ENCODE assay signal across 14 mouse cellular contexts in genomic region chr1:156046688-156047087, GRCm38 (mm10). TPM values are rescaled to one million over a fixed set of nuclear protein-coding genes. Genes with fewer than 3 reads are reported as not detected.
DNase-seq lines count a peak whose midpoint lies in the region; ATAC-seq and TF ChIP-seq lines count a peak whose summit lies in the region.
"Had no signal": no experiment of that assay in that cellular context is flagged by ENCODE, and none has a peak within 500 bp of the region (broad histone marks: within the 10 kb centered on the region; RNA-seq: fewer than 3 reads in every experiment).

No protein-coding gene starts in this region.

- H3K9ac ChIP-seq in midbrain, embryonic 14.5 days (replicated peaks; ENCODE audit: low read length): no peak overlapping the region
- no peak overlapping the region for H3K9ac ChIP-seq in intestine, embryonic 16.5 days (ENCODE audit: low read depth, low read length)
- H3K9ac ChIP-seq: forebrain, embryonic 13.5 days; liver, embryonic 14.5 days; midbrain, embryonic 12.5 days had no signal

- H3K9me3 ChIP-seq in midbrain, embryonic 14.5 days (ENCODE audit: control insufficient read depth, low read length): no peaks in the 10 kb centered on the region
- no peaks in the 10 kb centered on the region for H3K9me3 ChIP-seq in midbrain, embryonic 10.5 days (replicated peaks)
- H3K9me3 ChIP-seq in hindbrain, embryonic 10.5 days: no peaks in the 10 kb centered on the region
- no peaks in the 10 kb centered on the region for H3K9me3 ChIP-seq in intestine, embryonic 16.5 days (ENCODE audit: control insufficient read depth, low read length)
- H3K9me3 ChIP-seq: forebrain, embryonic 13.5 days; heart, embryonic 10.5 days; midbrain, embryonic 12.5 days had no signal

- no peak overlapping the region for H3K4me2 ChIP-seq in midbrain, embryonic 14.5 days (ENCODE audit: low read length)
- no peak overlapping the region for H3K4me2 ChIP-seq in intestine, embryonic 16.5 days (ENCODE audit: low read depth, low read length)
- H3K4me2 ChIP-seq: forebrain, embryonic 13.5 days; midbrain, embryonic 12.5 days had no signal

- H3K27me3 ChIP-seq in midbrain, embryonic 14.5 days (ENCODE audit: control insufficient read depth, insufficient read depth, low read length): no peaks in the 10 kb centered on the region
- H3K27me3 ChIP-seq in midbrain, embryonic 10.5 days (ENCODE audit: low read depth, poor library complexity, severe bottlenecking): no peaks in the 10 kb centered on the region
- no peaks in the 10 kb centered on the region for H3K27me3 ChIP-seq in kidney, adult 2 months (replicated peaks; ENCODE audit: control insufficient read depth, insufficient read depth, low read length)
- H3K27me3 ChIP-seq in splenic B cell, adult 2 months (ENCODE audit: control insufficient read depth, insufficient read depth, low read length, poor library complexity, severe bottlenecking): no peaks in the 10 kb centered on the region
- no peaks in the 10 kb centered on the region for H3K27me3 ChIP-seq in hindbrain, embryonic 10.5 days (ENCODE audit: insufficient read depth, poor library complexity, severe bottlenecking)
- H3K27me3 ChIP-seq in intestine, embryonic 16.5 days (replicated peaks; ENCODE audit: control insufficient read depth, insufficient read depth, low read length): no peaks in the 10 kb centered on the region
- H3K27me3 ChIP-seq: forebrain, embryonic 13.5 days; midbrain, embryonic 12.5 days had no signal

- WGBS in midbrain, embryonic 14.5 days: 88% methylated on average over 3 of the region's 3 CpGs
- WGBS in midbrain, embryonic 10.5 days: 90% methylated on average over 3 of the region's 3 CpGs
- 37% methylated on average over 3 of the region's 3 CpGs for WGBS in kidney, adult 2 months
- WGBS in hindbrain, embryonic 10.5 days: 90% methylated on average over 3 of the region's 3 CpGs
- WGBS in intestine, embryonic 16.5 days: 83% methylated on average over 3 of the region's 3 CpGs

- ATAC-seq in midbrain, embryonic 14.5 days (ENCODE audit: low FRiP score, low TSS enrichment): no peak
- ATAC-seq in intestine, embryonic 16.5 days: no peak
- ATAC-seq: forebrain, embryonic 13.5 days; hindbrain, embryonic 16.5 days had no signal

- no peak for TF ChIP-seq CTCF in kidney, adult 2 months (conservative IDR thresholded peaks at IDR 0.05; ENCODE audit: insufficient read depth, insufficient read length, low read depth, low read length)

- no peak overlapping the region for H3K27ac ChIP-seq in midbrain, embryonic 14.5 days (replicated peaks; ENCODE audit: low read depth, low read length)
- no peak overlapping the region for H3K27ac ChIP-seq in midbrain, embryonic 10.5 days (replicated peaks)
- H3K27ac ChIP-seq in kidney, adult 2 months (ENCODE audit: insufficient read depth, low read depth, low read length): 0 out of 2 replicates have a peak overlapping the region, but pooled peaks have one; percentile 30
- H3K27ac ChIP-seq in hindbrain, embryonic 10.5 days: no peak overlapping the region
- no peak overlapping the region for H3K27ac ChIP-seq in intestine, embryonic 16.5 days (ENCODE audit: low read length)
- H3K27ac ChIP-seq: forebrain, embryonic 13.5 days; heart, embryonic 10.5 days; liver, embryonic 14.5 days; midbrain, embryonic 12.5 days had no signal

- no peak overlapping the region for H3K4me3 ChIP-seq in midbrain, embryonic 14.5 days (replicated peaks; ENCODE audit: low read depth, low read length)
- H3K4me3 ChIP-seq in midbrain, embryonic 10.5 days: no peak overlapping the region
- no peak overlapping the region for H3K4me3 ChIP-seq in kidney, adult 2 months (ENCODE audit: insufficient read depth, low read depth, low read length)
- H3K4me3 ChIP-seq in hindbrain, embryonic 10.5 days: no peak overlapping the region
- H3K4me3 ChIP-seq in intestine, embryonic 16.5 days (ENCODE audit: low read length): no peak overlapping the region
- H3K4me3 ChIP-seq: forebrain, embryonic 13.5 days; heart, embryonic 10.5 days; midbrain, embryonic 12.5 days had no signal

- TF ChIP-seq POLR2A in kidney, adult 2 months (IDR thresholded peaks at IDR 0.05; ENCODE audit: low read depth, low read length): no peak

- peaks cover 33% of the 10 kb centered on the region for H3K36me3 ChIP-seq in midbrain, embryonic 14.5 days (ENCODE audit: control insufficient read depth, insufficient read depth, low read length)
- H3K36me3 ChIP-seq in midbrain, embryonic 10.5 days: peaks cover 88% of the 10 kb centered on the region
- H3K36me3 ChIP-seq in kidney, adult 2 months (ENCODE audit: control insufficient read depth, insufficient read depth, low read length): peaks cover 5% of the 10 kb centered on the region
- H3K36me3 ChIP-seq in splenic B cell, adult 2 months (ENCODE audit: control insufficient read depth, insufficient read depth, low read length, poor library complexity, severe bottlenecking): peaks cover 10% of the 10 kb centered on the region; the same call in 1 of the 2 replicates
- H3K36me3 ChIP-seq in hindbrain, embryonic 10.5 days: peaks cover 83% of the 10 kb centered on the region
- H3K36me3 ChIP-seq in intestine, embryonic 16.5 days (ENCODE audit: control insufficient read depth, insufficient read depth, low read length): peaks cover 10% of the 10 kb centered on the region

- H3K4me1 ChIP-seq in midbrain, embryonic 14.5 days (ENCODE audit: control insufficient read depth, insufficient read depth, low read length): peaks cover 9% of the 10 kb centered on the region
- peaks cover 16% of the 10 kb centered on the region for H3K4me1 ChIP-seq in midbrain, embryonic 10.5 days
- peaks cover 29% of the 10 kb centered on the region; the same call in 1 of the 2 replicates for H3K4me1 ChIP-seq in kidney, adult 2 months (ENCODE audit: control insufficient read depth, insufficient read depth, low read length)
- peaks cover 15% of the 10 kb centered on the region for H3K4me1 ChIP-seq in hindbrain, embryonic 10.5 days (replicated peaks)
- H3K4me1 ChIP-seq in intestine, embryonic 16.5 days (ENCODE audit: control insufficient read depth, insufficient read depth, low read length): peaks cover 24% of the 10 kb centered on the region

- DNase-seq in midbrain, embryonic 14.5 days: peak; percentile 4
- DNase-seq in midbrain, embryonic 10.5 days (ENCODE audit: low spot score): no peak
- DNase-seq in cerebellum, postnatal 10 days: peak; percentile 79 to 80
- peak; percentile 79 for DNase-seq in kidney, adult 2 months
- peak; percentile 37 for DNase-seq in splenic B cell, adult 2 months (ENCODE audit: low read depth, low spot score)
- no peak for DNase-seq in hindbrain, embryonic 10.5 days (ENCODE audit: low spot score)
- DNase-seq: right cerebral cortex, postnatal 4 days; thymus, adult 2 months had no signal

RNA-seq across cellular contexts. Expression of gene Tor1aip1, which starts 10.4 kb away (rescaled TPM):
- 19.0 and 21.5 TPM in 2 replicates for polyA plus RNA-seq in midbrain, embryonic 14.5 days (2014; fragmentation: Nextera tagmentation; extraction: Ambion mirVana)
- polyA plus RNA-seq in midbrain, embryonic 10.5 days (2016; fragmentation: Nextera tagmentation; extraction: Ambion mirVana): 41.3 and 41.5 TPM in 2 replicates
- 32.5 and 35.3 TPM in 2 replicates for polyA plus RNA-seq in kidney, adult 2 months (2012; rRNA removed)
- 34.5 and 41.9 TPM in 2 replicates for polyA plus RNA-seq in hindbrain, embryonic 10.5 days (2016; fragmentation: Nextera tagmentation; extraction: Ambion mirVana)
- polyA plus RNA-seq in intestine, embryonic 16.5 days (2015; fragmentation: Nextera tagmentation; extraction: Ambion mirVana): 30.5 and 32.8 TPM in 2 replicates

RNA-seq across cellular contexts. Expression of gene Tor1aip2, which starts 11.5 kb away (rescaled TPM):
- 64.8 and 78.1 TPM in 2 replicates for polyA plus RNA-seq in midbrain, embryonic 14.5 days (2014; fragmentation: Nextera tagmentation; extraction: Ambion mirVana)
- polyA plus RNA-seq in midbrain, embryonic 10.5 days (2016; fragmentation: Nextera tagmentation; extraction: Ambion mirVana): 104 and 107 TPM in 2 replicates
- polyA plus RNA-seq in kidney, adult 2 months (2012; rRNA removed): 84.6 and 85.7 TPM in 2 replicates
- 94.6 and 104 TPM in 2 replicates for polyA plus RNA-seq in hindbrain, embryonic 10.5 days (2016; fragmentation: Nextera tagmentation; extraction: Ambion mirVana)
- polyA plus RNA-seq in intestine, embryonic 16.5 days (2015; fragmentation: Nextera tagmentation; extraction: Ambion mirVana): 153 and 163 TPM in 2 replicates

Comparison
In these comparisons a context has a peak if more than half of its experiments do, and no peak if none do; other contexts are left out.
1. DNase-seq: peak in midbrain, embryonic 14.5 days (single experiment), cerebellum, postnatal 10 days (2 of 2), kidney, adult 2 months (single experiment) and splenic B cell, adult 2 months (single experiment); none in midbrain, embryonic 10.5 days (single experiment) and hindbrain, embryonic 10.5 days (single experiment).